Mouse (Mus musculus) MEL (cell line): Measurements from ENCODE around the gene P2ry10b.

Experiments
- GABPA ChIP-seq: IDR thresholded peaks from 2 replicates; pipeline ENCODE4 v1.6.1; 2012; ENCODE audit warnings: low read depth, mild to moderate bottlenecking, inconsistent platforms, low read length, improper control_type of control experiment, moderate library complexity
- POLR2A ChIP-seq, 2 experiments: IDR thresholded peaks; 2 replicates each; pipeline ENCODE4 v1.6.1; 2011 to 2012; ENCODE audit warnings: low read length in 2 of 2, mild to moderate bottlenecking in 2 of 2, control low read depth in 1 of 2, improper control_type of control experiment in 1 of 2, low read depth in 1 of 2, moderate library complexity in 1 of 2; ENCODE audit not compliant: control insufficient read depth in 1 of 2, insufficient read depth in 1 of 2, poor library complexity in 1 of 2

DNA sequence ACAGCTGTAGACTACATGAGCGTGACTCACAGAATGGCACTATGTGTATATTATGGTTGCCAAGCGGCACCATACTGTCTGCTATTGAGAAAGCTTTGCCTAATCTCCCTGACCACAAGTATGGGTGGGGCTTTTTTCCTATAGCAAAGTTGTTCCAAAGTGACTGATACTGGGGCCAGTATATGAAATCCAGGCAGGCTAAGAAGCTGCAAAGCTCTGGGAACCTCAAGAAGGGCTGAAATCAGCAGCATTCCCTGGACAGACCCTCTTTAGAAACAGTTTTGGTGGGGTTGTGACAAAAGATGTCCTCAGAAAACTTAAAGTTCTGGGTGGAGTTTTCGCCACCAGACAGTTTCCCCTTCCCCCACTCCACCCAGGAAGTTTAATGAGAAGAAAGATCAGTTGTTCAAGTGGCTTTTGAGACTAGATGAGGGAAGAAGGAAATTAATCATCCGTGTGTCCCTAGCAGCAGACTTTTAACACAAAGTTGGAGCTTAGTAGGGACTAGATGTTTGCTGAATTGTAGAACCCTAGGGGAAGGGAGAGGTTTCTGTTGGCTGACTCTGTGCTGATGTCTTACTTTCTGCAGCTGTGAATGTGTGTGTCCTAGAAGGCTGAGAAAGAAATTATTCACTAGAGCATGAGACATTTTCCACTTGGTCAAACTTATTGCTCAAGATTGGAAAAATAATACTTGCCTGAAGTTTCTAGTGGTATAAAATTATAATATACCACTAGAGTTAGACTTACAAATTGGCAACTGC lies 2.2 kb downstream of the P2ry10b start:
- no peak for TF ChIP-seq GABPA
- no peak for TF ChIP-seq POLR2A (IDR thresholded peaks at IDR 0.05; ENCODE audit: control insufficient read depth in 1 of 2, insufficient read depth in 1 of 2, low read depth in 1 of 2, low read length in 2 of 2, poor library complexity in 1 of 2)
